Mouse (Mus musculus) embryonic facial prominence, embryonic 13.5 days (tissue): Measurements from ENCODE around the gene Gm28557. TPM values are rescaled to one million over a fixed set of nuclear protein-coding genes. Genes with fewer than 3 reads are reported as not detected.

Experiments used
- polyA plus RNA-seq: library from polyadenylated mRNA; unstranded; fragments of >200 nt; fragmentation: Nextera tagmentation; extraction: Ambion mirVana; gene quantifications from 2 replicates; pipeline ENCODE4 v1.2.1, GENCODE M21; 2015

Gene Gm28557
- polyA plus RNA-seq, 1 experiment from 2014 or later: 3.3 TPM

Other genes starting within 250 kb of the Gm28557 start
- 1.3 and 1.5 TPM in 2 replicates for gene Gm10767, start 203.7 kb downstream of the Gm28557 start, polyA plus RNA-seq
- gene Zfp712, start 47.4 kb downstream of the Gm28557 start, polyA plus RNA-seq: 4.5 and 5.5 TPM in 2 replicates
- gene Zfp708, start 10.6 kb downstream of the Gm28557 start, polyA plus RNA-seq: 8.5 and 9.2 TPM in 2 replicates
- gene Rslcan18, start 7.7 kb upstream of the Gm28557 start, polyA plus RNA-seq: 0.13 and 0.25 TPM in 2 replicates
- gene Zfp759, start 13.1 kb upstream of the Gm28557 start, polyA plus RNA-seq: 2.2 and 2.7 TPM in 2 replicates
- 8.0 and 8.9 TPM in 2 replicates for gene Rsl1, start 64.6 kb upstream of the Gm28557 start, polyA plus RNA-seq
- gene Zfp455, start 85.9 kb upstream of the Gm28557 start, polyA plus RNA-seq: 3.2 and 3.5 TPM in 2 replicates
- 1.9 and 2.1 TPM in 2 replicates for gene Zfp458, start 169.9 kb upstream of the Gm28557 start, polyA plus RNA-seq
- 0.41 and 1.1 TPM in 2 replicates for gene Zfp457, start 197.9 kb upstream of the Gm28557 start, polyA plus RNA-seq
- 1.7 and 2.5 TPM in 2 replicates for gene Zfp595, start 224.0 kb upstream of the Gm28557 start, polyA plus RNA-seq